Mouse (Mus musculus) gastrocnemius, adult 18-20 months (tissue): Measurements from ENCODE around the gene Apobec4. TPM values are rescaled to one million over a fixed set of nuclear protein-coding genes. Genes with fewer than 3 reads are reported as not detected.
"Not testable (repeated sequence)": the region's sequence is repeated elsewhere in the genome, so short reads cannot be mapped to it uniquely, and the experiment has no call there.

ENCODE experiments used
- DNase-seq: peaks from one replicate; pipeline ENCODE4 v3.0.0; 2021; ENCODE audit warnings: low spot score
- total RNA-seq, 2 experiments: library from RNA; stranded (reverse); gene quantifications; 2 replicates each; pipeline ENCODE4 v1.2.3; 2021

The Apobec4 gene
- total RNA-seq, 2 experiments from 2014 or later, result not detected

DNA sequence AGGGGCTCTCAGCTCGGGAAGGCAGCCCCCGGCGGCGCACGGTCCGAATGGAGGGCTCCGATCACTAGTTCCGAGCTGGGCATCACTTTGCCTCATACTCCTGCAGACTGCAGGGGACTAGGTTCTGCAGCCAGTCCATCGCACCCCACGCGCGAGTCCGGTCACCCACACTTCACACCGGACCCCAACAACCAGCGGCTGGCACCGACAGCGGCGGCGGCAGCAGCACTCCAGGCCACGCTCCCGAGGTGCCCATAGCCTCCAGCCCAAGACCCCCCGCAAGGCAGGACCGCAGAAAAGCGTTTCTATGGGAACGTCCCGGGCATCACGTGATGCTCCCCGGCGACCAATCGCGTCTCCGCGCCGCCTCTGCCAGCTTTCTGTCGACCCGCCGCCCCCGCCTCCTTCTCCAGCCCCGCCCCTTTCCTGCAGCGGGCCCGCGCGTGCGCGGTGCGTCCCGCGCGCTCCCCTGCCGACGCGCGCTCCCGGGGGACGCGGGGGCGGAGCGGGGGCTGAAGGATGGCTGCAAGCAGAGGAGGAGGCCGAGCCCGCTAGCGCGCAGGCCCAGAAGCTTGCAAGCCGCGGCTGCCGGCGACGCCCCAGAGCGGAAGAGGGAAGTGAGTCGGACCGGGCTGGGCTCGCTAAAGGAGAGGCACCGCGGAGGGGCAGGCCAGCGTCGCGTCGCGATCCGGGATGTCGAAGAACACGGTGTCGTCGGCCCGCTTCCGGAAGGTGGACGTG is 15.9 kb downstream of the Apobec4 start, which contains the start of the genes Rgl1 and Arpc5:
Gene Rgl1 (minus strand): TSS at position 320 of the 741 bp plus-strand sequence.
Gene Arpc5 (plus strand): TSS at position 511 of the 741 bp plus-strand sequence.
- peak; percentile 96 for DNase-seq

DNA sequence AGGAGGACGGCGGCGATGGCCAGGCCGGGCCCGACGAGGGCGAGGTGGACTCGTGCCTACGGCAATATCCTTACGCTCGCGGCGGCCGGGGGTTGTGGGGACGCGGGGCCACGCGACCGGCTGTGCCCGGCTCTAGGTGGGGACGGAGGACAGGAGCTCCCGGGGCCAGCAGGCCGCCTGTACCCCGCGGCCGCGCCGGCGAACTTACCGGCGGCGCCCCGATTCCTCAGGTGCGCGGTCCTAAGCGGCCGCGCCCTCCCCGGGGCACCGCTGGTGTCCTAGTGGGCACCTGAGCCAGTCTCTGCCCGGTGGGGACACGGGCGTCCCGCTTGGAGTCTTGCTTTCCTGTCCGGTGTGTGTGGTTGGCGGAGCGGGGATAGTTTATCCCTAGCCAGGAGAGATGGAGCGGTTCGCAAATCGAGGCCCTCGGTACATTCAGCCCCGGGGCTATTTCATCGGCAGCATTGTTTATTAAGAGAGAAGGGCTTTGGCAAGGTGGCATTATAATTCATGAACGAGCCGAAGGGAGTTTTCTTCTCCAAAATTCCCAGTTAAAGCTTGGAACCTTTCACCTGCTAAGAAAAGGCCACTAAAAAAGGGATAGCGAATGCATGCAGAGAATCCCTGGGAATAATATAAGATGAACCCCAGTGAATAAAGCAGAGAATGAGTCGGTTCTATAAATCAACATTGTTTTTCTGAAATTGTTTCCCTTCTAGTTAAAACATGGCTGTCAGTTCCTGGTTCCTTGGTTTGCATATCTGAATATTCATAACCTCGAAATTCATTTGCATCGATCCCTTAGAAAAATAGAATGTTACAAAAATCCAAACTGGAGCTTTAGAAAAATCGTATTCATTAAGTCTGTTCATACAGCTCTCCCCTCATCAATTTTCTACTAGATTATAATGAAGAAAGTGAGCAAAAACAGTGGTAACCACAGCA is 16.7 kb downstream of the Apobec4 start:
- DNase-seq, result peak; percentile 22

DNA sequence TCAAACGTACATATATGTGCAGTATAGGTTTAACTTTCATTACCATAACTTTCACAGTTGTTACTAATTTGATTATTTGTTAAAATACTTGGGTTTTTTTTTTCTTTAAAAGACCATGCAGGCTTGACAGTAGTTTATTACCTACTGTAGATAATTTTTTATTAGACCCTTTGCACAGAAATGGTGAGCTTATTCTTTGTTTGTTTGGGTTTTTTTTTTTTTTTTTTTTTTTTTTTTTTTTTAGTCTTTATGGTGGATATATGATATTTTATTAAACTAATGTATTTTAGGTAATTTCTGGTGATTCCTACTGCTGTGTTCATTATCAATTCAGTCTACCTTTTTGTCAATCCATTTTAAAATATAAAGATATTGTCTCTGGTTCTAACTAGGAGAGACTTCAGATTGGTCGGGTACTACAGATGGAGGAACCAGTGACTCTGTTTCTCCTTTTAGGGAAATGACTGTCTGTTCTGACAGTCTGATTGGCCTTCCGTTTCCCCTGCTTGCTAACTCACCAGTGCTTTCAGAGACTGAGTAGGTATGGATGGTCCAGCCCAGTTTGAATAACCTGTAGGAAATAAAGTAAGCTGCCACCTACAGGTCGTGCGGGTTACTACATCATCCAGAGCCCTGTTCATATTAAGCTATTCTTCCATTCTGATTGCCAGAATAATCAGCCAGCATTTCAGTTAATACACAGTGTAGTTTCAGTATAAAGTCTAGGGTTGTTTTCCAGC is 17.6 kb downstream of the Apobec4 start:
- DNase-seq, result peak; percentile 80

DNA sequence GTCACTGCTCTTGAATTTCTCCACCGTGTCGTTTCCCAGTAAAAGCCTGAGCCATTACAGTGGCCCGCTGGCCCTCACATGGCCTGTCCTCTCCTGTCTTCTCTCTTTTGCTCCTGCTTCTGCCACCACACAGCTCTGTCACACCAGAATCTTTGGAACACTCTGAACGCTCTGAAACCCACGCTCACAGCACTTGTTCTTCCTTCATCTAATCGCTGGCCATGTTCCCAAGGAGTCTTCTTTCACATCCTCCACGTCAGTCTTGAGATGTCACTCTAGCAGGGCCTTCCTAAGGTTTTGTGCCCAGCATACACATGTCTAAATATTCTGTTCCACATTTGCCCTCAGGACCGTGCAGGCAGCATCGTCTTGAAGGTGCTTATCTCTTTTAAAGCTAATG is 20.7 kb downstream of the Apobec4 start:
- DNase-seq, result no peak

DNA sequence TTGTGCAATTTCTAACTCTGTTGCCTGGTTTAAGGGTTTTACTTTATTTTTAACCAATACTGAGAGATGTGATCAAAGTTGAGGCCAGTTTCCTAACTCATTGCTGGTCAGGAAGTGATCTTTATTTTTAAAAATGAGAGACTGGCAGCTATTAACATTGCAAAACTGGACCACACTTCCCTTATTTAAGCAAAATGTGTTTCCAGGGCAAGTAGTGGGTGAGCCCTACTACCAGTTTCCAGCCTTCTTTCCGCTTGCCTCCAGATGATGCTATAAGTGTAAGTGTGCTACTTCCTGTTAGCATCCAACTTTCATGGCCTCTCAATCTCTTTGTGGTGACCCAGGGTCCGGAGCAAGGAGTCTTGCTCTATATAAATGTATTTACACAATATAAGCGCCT is 24.2 kb downstream of the Apobec4 start:
- not testable (repeated sequence) for DNase-seq

DNA sequence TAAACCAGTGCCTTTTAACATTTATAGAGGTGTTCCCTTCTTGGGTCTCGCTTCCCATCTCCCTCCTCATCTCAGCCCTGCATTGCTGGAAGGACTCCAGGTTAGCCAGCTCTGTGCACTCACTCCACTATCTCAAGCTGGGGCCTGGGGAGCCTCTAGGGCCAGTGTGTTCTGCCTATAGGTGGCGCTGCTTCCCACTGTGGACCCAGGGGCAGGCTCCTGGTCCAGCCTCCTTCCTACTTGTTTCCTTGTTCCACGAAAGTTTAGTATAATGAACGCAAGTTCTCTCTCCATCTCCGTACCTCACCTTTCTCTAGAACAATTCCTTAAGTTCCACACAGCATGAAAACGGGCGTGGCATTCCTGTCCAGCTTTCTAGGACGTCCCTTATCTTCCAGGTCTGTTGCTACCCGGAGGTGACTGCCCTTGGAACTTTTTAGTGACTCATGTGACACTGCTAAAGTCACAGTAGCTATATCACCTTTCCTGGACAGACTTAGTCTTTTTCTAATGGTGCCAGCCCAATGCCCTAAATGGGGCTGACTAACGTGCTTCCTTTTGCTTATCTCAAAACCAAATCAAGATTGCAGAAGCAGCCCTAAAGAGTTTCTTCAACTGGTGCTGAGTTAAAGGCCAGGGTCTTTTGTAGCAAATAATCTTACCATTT is 28.9 kb downstream of the Apobec4 start:
- peak; percentile 85 for DNase-seq

DNA sequence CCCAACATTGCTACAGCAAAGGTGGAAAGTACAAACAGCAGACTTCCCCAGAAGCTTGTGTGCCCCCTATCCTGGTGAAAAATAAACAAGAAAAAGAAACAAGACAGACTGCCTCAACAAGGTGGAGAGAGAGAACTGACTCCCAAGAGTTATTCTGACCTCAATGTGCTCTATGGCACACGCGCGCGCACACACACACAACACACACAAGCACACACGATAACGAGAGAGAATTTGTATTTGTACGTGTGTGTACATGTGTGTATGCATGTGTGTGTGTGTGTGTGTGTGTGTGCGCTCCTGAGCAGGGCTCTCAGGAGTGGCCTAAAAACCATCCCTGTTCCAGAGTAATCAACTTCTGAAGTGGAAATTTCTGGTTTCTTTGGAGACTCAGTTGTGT is 34.3 kb downstream of the Apobec4 start:
- no peak for DNase-seq

DNA sequence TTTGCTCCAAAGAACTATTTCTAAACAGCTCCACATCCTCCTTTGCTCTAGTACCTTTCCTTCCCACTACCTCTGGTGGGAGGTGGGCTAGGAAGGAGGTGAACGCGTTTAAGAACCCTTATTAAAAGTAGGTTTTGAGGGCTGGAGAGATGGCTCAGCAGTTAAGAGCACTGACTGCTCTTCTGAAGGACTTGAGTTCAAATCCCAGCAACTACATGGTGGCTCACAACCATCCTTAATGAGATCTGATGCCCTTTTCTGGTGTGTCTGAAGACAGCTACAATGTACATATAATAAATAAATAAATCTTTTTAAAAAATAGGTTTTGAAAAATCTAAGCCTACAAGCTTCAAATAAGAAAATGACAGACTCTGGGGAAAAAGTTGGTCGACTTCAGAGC is 35.1 kb downstream of the Apobec4 start:
- DNase-seq, result not testable (repeated sequence)

DNA sequence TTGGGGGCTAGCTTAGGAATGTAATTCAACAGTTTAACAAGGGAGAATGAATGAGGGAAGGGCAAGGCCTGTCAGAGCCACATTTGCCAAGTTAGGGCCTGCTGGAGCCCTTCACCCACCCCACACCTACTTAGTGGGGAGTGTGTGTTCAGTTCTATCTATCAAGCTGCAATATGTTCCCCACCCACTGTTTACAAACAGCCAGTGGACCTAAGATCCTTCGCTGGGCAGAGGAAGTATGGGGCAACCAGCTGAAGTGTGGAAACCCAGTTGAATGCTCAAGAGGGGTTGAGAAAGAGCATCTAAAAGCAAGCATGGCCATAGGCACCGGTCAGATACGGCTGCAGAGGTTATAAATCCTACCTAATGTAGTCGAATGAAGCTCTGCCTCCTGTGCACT is 36.6 kb downstream of the Apobec4 start:
- DNase-seq, result no peak

DNA sequence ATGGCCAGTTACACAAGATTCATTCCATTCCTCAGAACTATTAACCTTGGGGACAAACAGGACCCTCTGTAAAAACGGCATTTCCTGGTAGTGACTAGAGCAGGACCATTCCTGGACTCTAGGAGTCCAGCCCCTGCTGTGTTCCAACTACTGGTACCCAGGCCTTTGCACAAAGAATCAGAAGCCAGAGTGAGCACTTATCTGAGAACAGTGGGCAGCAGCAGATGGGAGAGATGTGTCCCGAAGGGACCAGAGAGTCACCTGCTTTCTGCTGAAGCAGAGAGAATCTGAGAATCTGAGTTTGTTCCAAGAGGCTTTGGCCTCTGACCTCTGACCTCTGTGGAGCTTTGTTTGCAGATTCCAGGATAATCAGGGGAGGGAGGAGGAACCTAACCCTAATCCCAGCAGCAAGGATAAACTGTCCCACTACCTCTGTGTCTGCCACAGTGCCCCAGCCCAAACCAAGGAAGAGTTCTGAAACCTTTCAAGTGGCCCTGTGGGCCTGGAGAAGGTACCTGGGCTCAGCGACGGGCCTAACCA is 37.8 kb downstream of the Apobec4 start:
- DNase-seq, result no peak

DNA sequence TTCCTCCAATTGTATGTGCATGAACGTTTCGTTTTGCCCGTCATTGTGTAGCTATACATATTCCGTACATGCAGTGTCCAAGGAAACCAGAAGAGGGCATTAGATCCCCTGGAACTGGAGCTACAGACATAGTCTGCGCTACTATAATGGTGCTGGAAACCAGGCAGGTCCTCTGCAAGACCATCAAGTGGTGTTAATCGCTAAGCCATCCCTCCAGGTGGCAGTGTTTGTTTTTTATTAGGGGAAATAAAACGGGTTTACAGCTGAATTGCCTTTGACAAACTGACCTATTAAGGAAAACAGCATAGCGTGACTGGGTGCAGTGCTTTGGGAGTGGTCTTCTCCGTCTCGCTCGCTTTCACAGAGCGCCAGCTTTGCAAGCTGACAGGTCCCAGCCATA is 39.9 kb downstream of the Apobec4 start:
- DNase-seq, result peak; percentile 43

DNA sequence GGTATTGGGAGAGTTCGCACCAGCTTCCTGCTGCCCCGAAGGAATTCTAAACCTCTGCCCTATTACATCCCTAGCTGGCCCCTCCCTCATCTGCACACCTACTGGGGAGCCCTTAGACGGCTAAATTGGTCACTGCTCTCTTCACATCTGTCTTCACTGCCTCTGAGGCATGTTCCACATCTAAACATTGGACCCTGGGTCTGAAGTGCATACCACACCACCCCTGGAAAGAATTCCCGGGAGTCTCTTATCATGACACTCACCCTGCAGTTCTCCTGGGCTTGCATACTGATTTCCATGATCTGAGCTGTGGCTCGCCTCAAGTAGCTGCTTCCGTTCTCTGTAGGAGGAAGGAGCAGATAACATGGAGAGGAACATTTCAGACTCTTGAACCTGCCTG is 40.5 kb downstream of the Apobec4 start:
- DNase-seq, result no peak

DNA sequence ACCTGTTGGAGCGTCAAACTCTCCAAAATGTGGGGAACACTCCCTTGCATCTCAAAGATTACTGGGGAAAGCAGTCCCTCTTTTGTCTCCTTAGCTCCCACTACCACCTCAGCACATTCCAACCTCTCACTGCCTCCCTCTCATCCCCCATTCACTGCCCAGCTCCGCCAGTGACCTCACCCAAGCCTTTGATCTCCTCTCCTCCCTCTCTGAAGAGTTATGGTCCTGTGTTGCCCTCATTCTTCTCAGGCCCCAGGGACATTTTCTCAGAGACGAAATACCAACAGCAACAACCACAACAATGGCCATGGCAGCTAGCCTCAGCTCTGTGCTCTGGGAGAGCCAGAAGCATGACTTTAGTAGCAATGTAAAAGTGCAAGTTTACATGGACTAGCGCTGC is 40.9 kb downstream of the Apobec4 start:
- DNase-seq, result no peak

DNA sequence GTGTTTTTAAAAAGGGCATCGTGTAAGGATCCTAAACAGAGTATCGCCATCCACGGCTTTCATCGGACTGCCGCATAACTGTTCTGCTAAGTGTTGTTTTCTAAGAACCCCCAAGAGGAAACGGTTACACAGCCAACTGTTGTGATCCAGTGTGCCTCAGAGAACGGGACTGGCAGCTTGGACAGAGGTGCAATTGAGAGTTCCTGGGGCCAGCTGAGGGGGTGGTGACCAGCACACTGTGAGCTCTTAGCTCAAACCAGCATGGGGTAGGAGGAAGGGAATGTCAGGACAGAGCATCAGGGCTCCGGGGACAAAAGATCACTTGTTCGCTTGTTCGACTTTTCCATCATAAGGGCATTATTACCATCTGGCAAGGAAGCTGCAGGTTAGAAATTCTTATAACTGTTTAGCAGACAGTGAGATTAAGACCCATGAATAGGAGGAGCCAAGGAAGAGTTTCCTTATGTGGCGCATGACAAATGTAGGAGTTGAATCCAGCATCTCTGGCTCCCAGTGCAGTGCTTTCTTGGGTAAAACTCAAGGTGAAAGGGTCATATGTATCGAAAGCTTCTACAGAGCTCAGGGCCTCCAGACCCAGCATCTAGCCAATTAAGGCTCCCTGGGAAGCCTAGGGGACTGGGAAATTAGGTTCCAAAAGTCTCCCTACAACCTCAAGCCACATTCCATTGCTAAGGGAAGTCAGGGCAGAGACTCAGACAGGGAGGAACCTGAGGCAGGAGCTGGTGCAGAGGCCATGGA is 42.6 kb downstream of the Apobec4 start:
- no peak for DNase-seq

DNA sequence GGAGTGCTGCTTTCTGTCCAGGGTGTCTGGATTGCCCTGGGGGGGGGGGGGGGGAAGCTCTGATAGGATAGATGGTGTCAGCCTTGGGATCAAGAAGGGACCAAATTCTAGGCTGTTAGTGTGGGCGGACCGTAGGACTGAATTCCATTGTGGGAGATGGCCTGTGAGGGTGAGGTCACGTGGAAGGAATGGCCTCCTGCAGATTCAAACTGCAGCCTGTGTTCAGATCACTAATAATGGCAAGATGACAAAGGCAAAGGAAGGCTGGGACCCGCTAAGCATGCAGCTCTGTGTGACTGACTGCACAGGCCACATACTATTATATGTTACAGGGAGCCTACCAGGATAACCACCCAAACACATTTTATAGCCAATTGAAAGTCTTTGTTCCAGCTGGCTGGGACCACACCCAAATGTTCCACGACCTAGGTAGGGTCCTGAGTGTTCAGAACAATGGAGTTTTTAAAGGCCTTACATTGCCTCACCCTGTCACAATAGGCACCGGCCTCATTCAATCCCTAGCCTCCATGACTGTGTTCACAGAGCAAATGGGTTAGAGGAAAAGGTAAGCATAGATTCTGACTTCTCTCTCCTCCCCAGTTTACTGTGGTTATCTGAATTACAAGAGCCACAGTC is 43.3 kb downstream of the Apobec4 start:
- DNase-seq, result no peak

DNA sequence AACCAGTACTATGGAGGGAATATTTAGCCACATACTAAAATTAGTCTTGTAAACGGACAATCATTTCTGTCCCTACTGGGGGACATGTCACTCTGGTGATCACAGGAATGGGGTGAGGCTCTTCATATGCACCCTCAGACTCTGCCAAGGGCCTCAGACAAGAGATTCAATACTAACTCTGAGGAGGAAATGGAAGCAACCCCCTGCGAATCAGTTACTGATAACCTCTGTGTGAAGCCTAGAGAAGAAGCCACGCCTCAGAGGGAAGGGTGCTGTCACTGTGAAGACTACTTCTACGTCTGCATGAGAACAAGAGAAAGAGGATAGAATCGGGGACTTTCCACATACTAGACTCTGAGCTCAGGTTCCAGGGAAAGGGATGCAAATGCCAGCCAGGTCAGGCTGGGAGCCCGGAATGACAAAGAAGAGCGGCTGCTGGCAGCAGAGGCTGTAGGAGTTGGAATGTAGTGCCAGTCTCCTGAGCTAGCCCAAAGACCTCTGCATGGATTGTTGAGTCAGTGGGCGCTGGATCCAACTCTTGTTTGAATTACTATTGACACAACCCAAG is 45.4 kb downstream of the Apobec4 start:
- no peak for DNase-seq

DNA sequence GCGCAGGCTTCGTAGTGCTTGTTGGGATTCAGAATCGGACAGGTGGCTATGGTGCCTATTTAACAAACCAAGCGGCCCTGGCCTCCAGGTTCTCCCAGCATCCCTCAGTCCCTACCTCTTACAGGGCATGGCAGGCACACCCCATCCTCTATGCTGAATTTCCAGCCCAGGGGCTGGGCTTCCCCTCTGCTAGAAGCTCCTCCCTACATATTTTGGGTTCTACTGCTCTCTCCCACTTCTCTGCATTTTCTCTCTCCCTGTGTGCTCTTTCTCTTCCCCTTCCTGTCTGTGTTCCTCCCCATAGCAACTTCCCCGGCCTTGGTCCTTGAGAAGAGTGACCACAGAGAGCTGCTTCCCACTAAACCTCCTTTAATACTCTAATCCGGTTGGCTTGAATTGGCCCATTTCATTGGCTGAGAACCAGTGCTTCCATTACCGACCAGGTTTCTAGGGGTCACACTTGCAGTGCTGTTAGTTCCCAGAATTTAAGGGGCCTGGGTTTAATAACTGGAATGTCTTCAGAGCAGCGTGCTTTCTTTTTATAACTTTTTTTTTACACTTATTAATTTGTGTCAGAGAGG is 46.4 kb downstream of the Apobec4 start:
- no peak for DNase-seq

DNA sequence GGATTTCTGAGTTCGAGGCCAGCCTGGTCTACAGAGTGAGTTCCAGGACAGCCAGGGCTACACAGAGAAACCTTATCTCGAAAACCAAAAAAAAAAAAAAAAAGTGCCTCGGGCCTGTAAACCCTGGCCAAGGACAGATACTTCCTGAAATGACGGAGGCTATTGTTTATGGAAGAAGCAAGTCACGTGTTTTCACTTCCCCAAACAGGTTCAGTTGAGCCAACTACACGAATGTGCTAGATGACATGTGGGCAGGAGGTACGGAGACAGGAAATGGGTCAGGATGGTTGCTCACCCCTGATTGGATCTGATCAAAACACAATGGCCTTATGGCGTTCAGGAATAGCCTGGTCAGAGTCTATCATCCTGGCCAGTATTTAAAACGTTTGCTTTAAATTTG is 47.8 kb downstream of the Apobec4 start:
- no peak for DNase-seq

DNA sequence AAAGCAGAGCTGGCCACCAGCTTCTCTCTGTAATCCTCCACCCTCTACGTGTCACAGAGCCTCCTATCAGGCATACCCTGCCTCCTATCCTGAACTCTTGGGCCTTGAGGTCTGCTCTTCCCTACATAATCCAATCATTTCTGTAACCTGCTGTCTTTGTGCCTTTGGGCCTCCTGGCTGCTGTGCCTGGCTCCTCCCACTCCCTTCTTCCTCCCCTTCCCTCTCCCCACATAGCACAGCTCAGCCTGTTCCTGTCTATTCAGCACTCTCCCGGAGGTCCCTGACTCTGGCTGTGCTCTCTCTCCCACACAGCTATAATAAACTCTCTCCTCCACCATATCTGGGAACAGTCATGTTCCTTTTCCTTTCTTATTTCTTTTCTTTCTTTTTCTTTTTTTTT is 49.5 kb downstream of the Apobec4 start, which contains the start of gene Ncf2:
Gene Ncf2 (plus strand): TSS at position 298 of the 400 bp plus-strand sequence.
- DNase-seq, result no peak
